Mouse (Mus musculus) liver, embryonic 13.5 days (tissue): ENCODE measurements at regions not wholly inside any gene's neighbourhood (a gene's known extent, or its start where the extent isn't known, plus 50 kb on each side); places are given as distances from the start of the nearest gene placed in this dataset.

Experiments
- ATAC-seq: fragments of 200-750 bp; cut with Nextera tagmentation; 2 replicates; pipeline ENCODE4 v1.8.0; 2017; ENCODE audit warnings: low read depth, mild to moderate bottlenecking, moderate number of reproducible peaks, moderate library complexity
- DNase-seq: peaks from one replicate; pipeline ENCODE4 v3.0.0; 2022
- H3K27ac ChIP-seq: fragments of 300-500 bp; sonication (generic); 2 replicates; pipeline ENCODE4 v1.5.1; 2015; ENCODE audit warnings: moderate library complexity, mild to moderate bottlenecking, inconsistent platforms
- H3K27me3 ChIP-seq: fragments of 300-500 bp; sonication (generic); 2 replicates; pipeline ENCODE4 v1.6.1; 2015; ENCODE audit warnings: mild to moderate bottlenecking, inconsistent platforms
- H3K36me3 ChIP-seq: fragments of 300-500 bp; sonication (generic); 2 replicates; pipeline ENCODE4 v1.6.1; 2015; ENCODE audit warnings: mild to moderate bottlenecking, inconsistent platforms
- H3K4me1 ChIP-seq: fragments of 300-500 bp; sonication (generic); replicated peaks from 2 replicates; pipeline ENCODE4 v1.6.1; 2015; ENCODE audit warnings: inconsistent platforms
- H3K4me2 ChIP-seq: fragments of 300-500 bp; sonication (generic); 2 replicates; pipeline ENCODE4 v1.6.1; 2015; ENCODE audit warnings: inconsistent platforms, mild to moderate bottlenecking, moderate library complexity
- H3K4me3 ChIP-seq: fragments of 300-500 bp; sonication (generic); replicated peaks from 2 replicates; pipeline ENCODE4 v1.5.1; 2015; ENCODE audit warnings: mild to moderate bottlenecking, inconsistent platforms
- H3K9ac ChIP-seq: fragments of 300-500 bp; sonication (generic); 2 replicates; pipeline ENCODE4 v1.6.1; 2015; ENCODE audit warnings: mild to moderate bottlenecking, inconsistent platforms
- H3K9me3 ChIP-seq: fragments of 300-500 bp; sonication (generic); replicated peaks from 2 replicates; pipeline ENCODE4 v1.6.1; 2016; ENCODE audit warnings: inconsistent platforms
- WGBS: fragments of 180-500 bp; shearing (Covaris S2); methylation state at CpG from one replicate; pipeline ENCODE4 v1.1.7; 2015; ENCODE audit not compliant: insufficient replicate concordance; 5-methylcytosine and 5-hydroxymethylcytosine counted together

GRCm38 (mm10) chr7:70505671-70506181 lies 139.2 kb upstream of the Nr2f2 start:
- no peaks in the 10 kb centered on the region for H3K27me3 ChIP-seq
- no peak overlapping the region for H3K4me2 ChIP-seq
- H3K9ac ChIP-seq: no peak overlapping the region
- H3K36me3 ChIP-seq: no peaks in the 10 kb centered on the region
- no peak overlapping the region for H3K4me3 ChIP-seq
- H3K27ac ChIP-seq: no peak overlapping the region
- 28% methylated on average over 7 of the region's 7 CpGs for WGBS
- DNase-seq: no peak
- no peak for ATAC-seq
- H3K4me1 ChIP-seq: peaks cover 5% of the 10 kb centered on the region; the same call in 1 of the 2 replicates
- H3K9me3 ChIP-seq: 0 out of 2 replicates have a peak, but pooled peaks cover 5% of the 10 kb centered on the region

GRCm38 (mm10) chr7:70501821-70502220 lies 135.3 kb upstream of the Nr2f2 start:
- Histone ChIP-seq H3K9ac (no peak overlapping the region), H3K4me1 (peaks cover 5% of the 10 kb centered on the region; the same call in 1 of the 2 replicates), H3K4me2 (no peak overlapping the region), H3K9me3 (0 out of 2 replicates have a peak, but pooled peaks cover 5% of the 10 kb centered on the region), H3K27ac (no peak overlapping the region), H3K36me3 (no peaks in the 10 kb centered on the region), H3K4me3 (no peak overlapping the region), H3K27me3 (no peaks in the 10 kb centered on the region)
- ATAC-seq (no peak), DNase-seq (no peak)
- WGBS: 57% methylated on average over 4 of the region's 4 CpGs

- Histone ChIP-seq H3K9ac (no peak overlapping the region), H3K27me3 (no peaks in the 10 kb centered on the region), H3K9me3 (no peaks in the 10 kb centered on the region), H3K4me1 (no peaks in the 10 kb centered on the region), H3K4me3 (no peak overlapping the region), H3K36me3 (no peaks in the 10 kb centered on the region), H3K4me2 (no peak overlapping the region), H3K27ac (no peak overlapping the region)
- no peak for DNase-seq
- WGBS: 56% methylated on average over 8 of the region's 8 CpGs
- ATAC-seq: no peak
These were observed 130.1 kb upstream of the Nr2f2 start for GRCm38 (mm10) chr7:70496541-70497154.

- WGBS: 66% methylated on average over 2 of the region's 2 CpGs
- Histone ChIP-seq H3K4me3 (no peak overlapping the region), H3K36me3 (no peaks in the 10 kb centered on the region), H3K9me3 (no peaks in the 10 kb centered on the region), H3K4me1 (no peaks in the 10 kb centered on the region), H3K4me2 (no peak overlapping the region), H3K27me3 (no peaks in the 10 kb centered on the region), H3K9ac (no peak overlapping the region), H3K27ac (no peak overlapping the region)
- no peak for ATAC-seq
- DNase-seq: no peak
These were observed 117.7 kb upstream of the Nr2f2 start for GRCm38 (mm10) chr7:70484201-70484600.

- no peaks in the 10 kb centered on the region for H3K27me3 ChIP-seq
- DNase-seq (no peak), ATAC-seq (no peak)
- H3K4me3 ChIP-seq: no peak overlapping the region
- H3K4me2 ChIP-seq: no peak overlapping the region
- no peak overlapping the region for H3K27ac ChIP-seq
- 47% methylated on average over 3 of the region's 3 CpGs for WGBS
- no peaks in the 10 kb centered on the region for H3K9me3 ChIP-seq
- no peak overlapping the region for H3K9ac ChIP-seq
- H3K4me1 ChIP-seq: no peaks in the 10 kb centered on the region
- no peaks in the 10 kb centered on the region for H3K36me3 ChIP-seq
These were observed 117.0 kb upstream of the Nr2f2 start for GRCm38 (mm10) chr7:70483536-70483935.

GRCm38 (mm10) chr7:70481880-70482279 lies 115.3 kb upstream of the Nr2f2 start:
- DNase-seq (no peak), ATAC-seq (no peak)
- Histone ChIP-seq H3K9me3 (no peaks in the 10 kb centered on the region), H3K4me2 (no peak overlapping the region), H3K4me3 (no peak overlapping the region), H3K27ac (no peak overlapping the region), H3K36me3 (no peaks in the 10 kb centered on the region), H3K4me1 (no peaks in the 10 kb centered on the region), H3K9ac (no peak overlapping the region), H3K27me3 (no peaks in the 10 kb centered on the region)
- 65% methylated on average over 10 of the region's 10 CpGs for WGBS

- Histone ChIP-seq H3K4me3 (no peak overlapping the region), H3K9me3 (no peaks in the 10 kb centered on the region), H3K4me2 (no peak overlapping the region), H3K27me3 (no peaks in the 10 kb centered on the region), H3K27ac (no peak overlapping the region), H3K36me3 (no peaks in the 10 kb centered on the region), H3K4me1 (no peaks in the 10 kb centered on the region), H3K9ac (no peak overlapping the region)
- 59% methylated on average over 4 of the region's 4 CpGs for WGBS
- DNase-seq: no peak
- no peak for ATAC-seq
These were observed 106.3 kb upstream of the Nr2f2 start for GRCm38 (mm10) chr7:70472786-70473185.

- H3K9me3 ChIP-seq: no peaks in the 10 kb centered on the region
- 80% methylated on average over 2 of the region's 2 CpGs for WGBS
- H3K4me3 ChIP-seq: no peak overlapping the region
- H3K27ac ChIP-seq: no peak overlapping the region
- DNase-seq: no peak
- no peak overlapping the region for H3K9ac ChIP-seq
- no peaks in the 10 kb centered on the region for H3K36me3 ChIP-seq
- no peak for ATAC-seq
- H3K4me2 ChIP-seq: no peak overlapping the region
- no peaks in the 10 kb centered on the region for H3K4me1 ChIP-seq
- H3K27me3 ChIP-seq: no peaks in the 10 kb centered on the region
These were observed 104.0 kb upstream of the Nr2f2 start for GRCm38 (mm10) chr7:70470557-70470956.

- Histone ChIP-seq H3K27me3 (no peaks in the 10 kb centered on the region), H3K9ac (no peak overlapping the region), H3K27ac (no peak overlapping the region), H3K4me2 (no peak overlapping the region), H3K4me1 (no peaks in the 10 kb centered on the region), H3K9me3 (no peaks in the 10 kb centered on the region), H3K4me3 (no peak overlapping the region), H3K36me3 (no peaks in the 10 kb centered on the region)
- ATAC-seq: no peak
- DNase-seq: no peak
- 75% methylated on average over 4 of the region's 4 CpGs for WGBS
These were observed 95.6 kb upstream of the Nr2f2 start for GRCm38 (mm10) chr7:70462131-70462530.

- Histone ChIP-seq H3K4me2 (no peak overlapping the region), H3K4me3 (no peak overlapping the region), H3K27me3 (no peaks in the 10 kb centered on the region), H3K27ac (no peak overlapping the region), H3K36me3 (no peaks in the 10 kb centered on the region), H3K9me3 (no peaks in the 10 kb centered on the region), H3K9ac (no peak overlapping the region), H3K4me1 (no peaks in the 10 kb centered on the region)
- WGBS: 64% methylated on average over 1 of the region's 1 CpGs
- no peak for DNase-seq
- ATAC-seq: no peak
These were observed 88.0 kb upstream of the Nr2f2 start for GRCm38 (mm10) chr7:70454525-70454924.

- no peaks in the 10 kb centered on the region for H3K9me3 ChIP-seq
- ATAC-seq (no peak), DNase-seq (no peak)
- no peaks in the 10 kb centered on the region for H3K36me3 ChIP-seq
- no peaks in the 10 kb centered on the region for H3K4me1 ChIP-seq
- H3K27ac ChIP-seq: no peak overlapping the region
- 64% methylated on average over 4 of the region's 4 CpGs for WGBS
- no peak overlapping the region for H3K4me2 ChIP-seq
- no peak overlapping the region for H3K4me3 ChIP-seq
- H3K27me3 ChIP-seq: no peaks in the 10 kb centered on the region
- H3K9ac ChIP-seq: no peak overlapping the region
These were observed 86.3 kb upstream of the Nr2f2 start for GRCm38 (mm10) chr7:70452816-70453215.

GRCm38 (mm10) chr7:70438908-70439307 lies 72.4 kb upstream of the Nr2f2 start:
- no peaks in the 10 kb centered on the region for H3K36me3 ChIP-seq
- H3K4me2 ChIP-seq: no peak overlapping the region
- no peaks in the 10 kb centered on the region for H3K27me3 ChIP-seq
- no peak overlapping the region for H3K27ac ChIP-seq
- DNase-seq (no peak), ATAC-seq (no peak)
- H3K4me3 ChIP-seq: no peak overlapping the region
- no peak overlapping the region for H3K9ac ChIP-seq
- 83% methylated on average over 6 of the region's 6 CpGs for WGBS
- H3K4me1 ChIP-seq: no peaks in the 10 kb centered on the region
- H3K9me3 ChIP-seq: no peaks in the 10 kb centered on the region
